Mouse (Mus musculus) embryonic fibroblast, embryonic 13.5 days (primary cell): ENCODE measurements around the gene Foxn3.

Experiments used
- CTCF ChIP-seq: IDR thresholded peaks from 2 replicates; pipeline ENCODE4 v1.5.1; 2011; ENCODE audit warnings: mild to moderate bottlenecking, control low read depth, low read length, moderate library complexity, borderline replicate concordance; ENCODE audit not compliant: insufficient read depth
- POLR2A ChIP-seq: IDR thresholded peaks from 2 replicates; pipeline ENCODE4 v1.6.1; 2011; ENCODE audit warnings: low read depth, mild to moderate bottlenecking, control low read depth, low read length, moderate library complexity

GRCm38 (mm10) chr12:99557498-99557897 lies 5.9 kb downstream of the Foxn3 start:
- TF ChIP-seq POLR2A (no peak), CTCF (no peak)
